Mouse (Mus musculus) C2C12 (cell line): ENCODE results near the gene Sigirr.

Experiments
- CTCF ChIP-seq: IDR thresholded peaks from one replicate; pipeline ENCODE4 v1.5.1; 2011; ENCODE audit not compliant: control insufficient read depth, insufficient read depth, insufficient read length
- FOSL1 ChIP-seq: IDR thresholded peaks from one replicate; pipeline ENCODE4 v1.8.0; 2011; ENCODE audit warnings: mild to moderate bottlenecking, low read length; ENCODE audit not compliant: poor library complexity, insufficient read depth, severe bottlenecking
- USF1 ChIP-seq: IDR thresholded peaks from one replicate; pipeline ENCODE4 v1.6.1; 2011; ENCODE audit warnings: low read depth, mild to moderate bottlenecking, control low read depth, moderate library complexity

GRCm38 (mm10) chr7:141078876-141079275 is 21.5 kb downstream of the Sigirr start:
- no peak for TF ChIP-seq USF1
- TF ChIP-seq CTCF, result no peak
- TF ChIP-seq FOSL1, result no peak
